Mouse (Mus musculus) intestine, postnatal 0 days (tissue): ENCODE results near the gene Arhgap1. TPM values are rescaled to one million over a fixed set of nuclear protein-coding genes. Genes with fewer than 3 reads are reported as not detected.

Experiments
- ATAC-seq: fragments of 200-750 bp; cut with Nextera tagmentation; 2 replicates; pipeline ENCODE4 v1.8.0; 2017; ENCODE audit warnings: mild to moderate bottlenecking, moderate TSS enrichment, moderate library complexity
- H3K27ac ChIP-seq: fragments of 300-500 bp; sonication (generic); 2 replicates; pipeline ENCODE4 v1.5.1; 2014; ENCODE audit warnings: mild to moderate bottlenecking, low read depth, low read length, moderate library complexity
- H3K27me3 ChIP-seq: fragments of 300-500 bp; sonication (generic); replicated peaks from 2 replicates; pipeline ENCODE4 v1.6.1; 2014; ENCODE audit warnings: low read length, mixed read lengths; ENCODE audit not compliant: control insufficient read depth, insufficient read depth
- H3K36me3 ChIP-seq: fragments of 300-500 bp; sonication (generic); 2 replicates; pipeline ENCODE4 v1.6.1; 2014; ENCODE audit warnings: mild to moderate bottlenecking, moderate library complexity; ENCODE audit not compliant: control insufficient read depth, insufficient read depth
- H3K4me1 ChIP-seq: fragments of 300-500 bp; sonication (generic); replicated peaks from 2 replicates; pipeline ENCODE4 v1.6.1; 2014; ENCODE audit warnings: antibody characterized with exemption, low read length, mixed read lengths; ENCODE audit not compliant: control insufficient read depth, insufficient read depth
- H3K4me2 ChIP-seq: fragments of 300-500 bp; sonication (generic); replicated peaks from 2 replicates; pipeline ENCODE4 v1.6.1; 2014; ENCODE audit warnings: low read depth, mild to moderate bottlenecking, moderate library complexity
- H3K4me3 ChIP-seq: fragments of 300-500 bp; sonication (generic); 2 replicates; pipeline ENCODE4 v1.5.1; 2014; ENCODE audit warnings: low read depth, low read length
- H3K9ac ChIP-seq: fragments of 300-500 bp; sonication (generic); 2 replicates; pipeline ENCODE4 v1.6.1; 2014; ENCODE audit warnings: mild to moderate bottlenecking, low read depth, low read length
- H3K9me3 ChIP-seq: fragments of 300-500 bp; sonication (generic); 2 replicates; pipeline ENCODE4 v1.6.1; 2016; ENCODE audit warnings: mixed run types; ENCODE audit not compliant: control insufficient read depth
- CTCF ChIP-seq: sonication (generic); IDR thresholded peaks from 2 replicates; pipeline ENCODE4 v1.5.1; 2016; ENCODE audit warnings: low read depth, mild to moderate bottlenecking, control low read depth, antibody characterized with exemption, moderate library complexity
- WGBS: fragments of 180-500 bp; shearing (Covaris S2); extraction: QIAGEN DNeasy Blood & Tissue Kit; methylation state at CpG from one replicate; pipeline ENCODE4 v1.1.7; 2014; 5-methylcytosine and 5-hydroxymethylcytosine counted together
- polyA plus RNA-seq: library from polyadenylated mRNA; unstranded; fragments of >200 nt; fragmentation: Nextera tagmentation; extraction: Ambion mirVana; gene quantifications from 2 replicates; pipeline ENCODE4 v1.2.1, GENCODE M21; 2015

Arhgap1 gene
- polyA plus RNA-seq, 1 experiment from 2014 or later: 92.3 TPM

- 89% methylated on average over 6 of the region's 6 CpGs for WGBS
- H3K4me2 ChIP-seq: no peak overlapping the region
These were observed 58.7 kb downstream of the Arhgap1 start for GRCm38 (mm10) chr2:91708361-91708760.

GRCm38 (mm10) chr2:91710272-91711234, 60.9 kb downstream of the Arhgap1 start, which contains the start of the genes Atg13 and Harbi1:
Atg13 (minus strand) TSS chr2:91710576.
Harbi1 (plus strand) TSS chr2:91710852.
- 0 out of 2 replicates have a peak, but pooled peaks have one; percentile 9 for TF ChIP-seq CTCF
- ATAC-seq: peak; percentile 98
- H3K4me1 ChIP-seq: 0 out of 2 replicates have a peak, but pooled peaks cover 4% of the 10 kb centered on the region
- peak within 1 kb of the TSS; percentile 80 for H3K4me3 ChIP-seq
- H3K36me3 ChIP-seq: peaks cover 4% of the 10 kb centered on the region; the same call in 1 of the 2 replicates
- under 1% methylated on average over 66 of the region's 66 CpGs for WGBS
- no peaks in the 10 kb centered on the region for H3K9me3 ChIP-seq
- H3K9ac ChIP-seq: peak within 1 kb of the TSS; percentile 84
- H3K27me3 ChIP-seq: no peaks in the 10 kb centered on the region
- peak within 1 kb of the TSS; percentile 82 for H3K4me2 ChIP-seq
- H3K27ac ChIP-seq: peak within 1 kb of the TSS; percentile 86

More at GRCm38 (mm10) chr2:91708361-91708760, 58.7 kb downstream of the Arhgap1 start:
- no peak overlapping the region for H3K4me3 ChIP-seq
- no peak for TF ChIP-seq CTCF
- no peak overlapping the region for H3K9ac ChIP-seq
- H3K27ac ChIP-seq: no peak overlapping the region
- H3K36me3 ChIP-seq: no peaks in the 10 kb centered on the region
- ATAC-seq: no peak
- 0 out of 2 replicates have a peak, but pooled peaks cover 4% of the 10 kb centered on the region for H3K4me1 ChIP-seq
- H3K9me3 ChIP-seq: no peaks in the 10 kb centered on the region
- no peaks in the 10 kb centered on the region for H3K27me3 ChIP-seq

GRCm38 (mm10) chr2:91711256-91711925, 61.7 kb downstream of the Arhgap1 start:
- Histone ChIP-seq H3K9me3 (no peaks in the 10 kb centered on the region), H3K4me3 (peak overlapping the region; percentile 80), H3K9ac (peak overlapping the region; percentile 84), H3K27ac (peak overlapping the region; percentile 86), H3K36me3 (peaks cover 4% of the 10 kb centered on the region; the same call in 1 of the 2 replicates), H3K27me3 (no peaks in the 10 kb centered on the region), H3K4me1 (0 out of 2 replicates have a peak, but pooled peaks cover 4% of the 10 kb centered on the region), H3K4me2 (peak overlapping the region; percentile 82)
- no peak for ATAC-seq
- WGBS: under 1% methylated on average over 8 of the region's 8 CpGs
- no peak for TF ChIP-seq CTCF

GRCm38 (mm10) chr2:91714921-91715320, 65.3 kb downstream of the Arhgap1 start:
- Histone ChIP-seq H3K36me3 (peaks cover 4% of the 10 kb centered on the region; the same call in 1 of the 2 replicates), H3K27me3 (no peaks in the 10 kb centered on the region), H3K4me1 (no peaks in the 10 kb centered on the region), H3K4me2 (no peak overlapping the region), H3K9ac (no peak overlapping the region), H3K4me3 (no peak overlapping the region), H3K9me3 (no peaks in the 10 kb centered on the region), H3K27ac (no peak overlapping the region)
- ATAC-seq: no peak
- TF ChIP-seq CTCF: no peak
- 85% methylated on average over 1 of the region's 1 CpGs for WGBS

- no peak overlapping the region for H3K4me3 ChIP-seq
- H3K9me3 ChIP-seq: no peaks in the 10 kb centered on the region
- no peak overlapping the region for H3K9ac ChIP-seq
- no peaks in the 10 kb centered on the region for H3K4me1 ChIP-seq
- H3K4me2 ChIP-seq: peak overlapping the region; percentile 46
- peaks cover 18% of the 10 kb centered on the region for H3K36me3 ChIP-seq
- no peaks in the 10 kb centered on the region for H3K27me3 ChIP-seq
- no peak for TF ChIP-seq CTCF
- peak overlapping the region; percentile 52; the same call in 1 of the 2 replicates for H3K27ac ChIP-seq
- 41% methylated on average over 6 of the region's 6 CpGs for WGBS
- peak; percentile 92 for ATAC-seq
These were observed 68.6 kb downstream of the Arhgap1 start for GRCm38 (mm10) chr2:91718276-91718675.

Other genes with a start within 250 kb of the Arhgap1 start
- 13.5 and 15.6 TPM in 2 replicates for gene 1110051M20Rik, start 205.2 kb upstream of the Arhgap1 start, polyA plus RNA-seq
- gene Lrp4, start 192.3 kb upstream of the Arhgap1 start, polyA plus RNA-seq: 4.9 and 5.4 TPM in 2 replicates
- 17.0 and 19.3 TPM in 2 replicates for gene Ckap5, start 123.1 kb upstream of the Arhgap1 start, polyA plus RNA-seq
- 3.0 and 3.7 TPM in 2 replicates for gene F2, start 13.4 kb upstream of the Arhgap1 start, polyA plus RNA-seq
- 2.6 and 3.3 TPM in 2 replicates for gene Zfp408, start 69 bp upstream of the Arhgap1 start, polyA plus RNA-seq
- 15.8 and 19.4 TPM in 2 replicates for gene Atg13, start 60.7 kb downstream of the Arhgap1 start, polyA plus RNA-seq
- 7.3 and 7.7 TPM in 2 replicates for gene Harbi1, start 61.0 kb downstream of the Arhgap1 start, polyA plus RNA-seq
- 5.5 and 6.1 TPM in 2 replicates for gene Ambra1, start 80.3 kb downstream of the Arhgap1 start, polyA plus RNA-seq